Mouse (Mus musculus): Measurements from ENCODE around the gene Dab1.
A peak's percentile ranks its signal among the peaks of the same experiment; 100 is the strongest.

Gene Dab1

DNA sequence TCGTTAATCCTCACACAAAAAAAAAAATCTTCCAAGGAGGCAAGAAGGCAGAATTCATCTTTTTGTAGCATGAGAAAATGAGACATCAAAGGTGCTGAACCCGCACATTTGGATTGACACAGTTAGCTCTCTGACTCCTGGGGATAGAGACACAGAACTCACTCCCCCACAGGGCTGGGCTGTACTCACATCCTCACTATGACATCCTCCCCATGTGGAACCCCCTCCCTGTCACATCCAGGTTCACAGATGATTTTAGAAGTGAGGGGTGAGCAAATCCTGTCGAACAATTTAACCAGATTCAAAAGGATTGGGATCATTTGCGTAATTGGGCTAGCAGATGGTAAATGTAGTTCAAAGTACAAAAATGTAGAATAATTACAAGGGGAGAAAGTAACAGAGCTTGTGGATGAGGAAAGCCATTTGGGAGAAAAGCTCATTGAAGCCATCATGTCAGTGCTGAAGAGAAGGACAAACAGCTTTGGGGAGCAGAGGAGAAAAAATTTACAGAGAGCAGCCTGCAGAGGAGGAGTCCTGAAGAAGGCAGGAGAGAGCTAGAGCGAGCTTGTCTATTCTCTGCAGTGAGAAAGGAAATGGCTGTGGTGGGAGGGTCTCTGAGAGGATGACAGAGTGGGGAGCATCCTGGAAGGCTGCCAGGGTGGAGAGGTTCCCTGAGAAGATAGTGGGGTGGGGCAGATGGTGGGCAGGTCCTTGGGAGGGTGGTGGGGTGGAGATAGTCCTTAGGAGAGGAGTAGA is 890.2 kb downstream of the Dab1 start:
- DNase-seq (ENCODE audit: low read depth, low spot score) = no peak

DNA sequence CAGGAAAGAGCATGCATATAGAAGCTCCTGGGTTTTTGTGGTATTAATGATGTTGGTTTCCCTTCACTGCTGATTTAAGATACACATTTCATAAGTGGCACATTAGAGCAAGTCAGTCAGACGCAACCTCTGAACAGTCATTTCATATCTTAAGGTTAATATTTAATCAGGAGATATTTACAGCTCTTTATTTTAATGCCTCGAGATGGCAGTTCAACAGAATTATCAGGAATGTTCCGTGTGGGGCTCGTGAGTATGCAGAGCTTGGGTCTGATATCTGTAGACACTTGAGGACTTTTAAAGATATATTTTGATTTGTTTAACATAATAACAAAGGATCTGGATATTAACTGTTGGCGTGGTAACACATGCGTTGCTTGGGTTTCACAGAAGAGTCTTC is 892.7 kb downstream of the Dab1 start:
- DNase-seq (ENCODE audit: low read depth, low spot score) = no peak

DNA sequence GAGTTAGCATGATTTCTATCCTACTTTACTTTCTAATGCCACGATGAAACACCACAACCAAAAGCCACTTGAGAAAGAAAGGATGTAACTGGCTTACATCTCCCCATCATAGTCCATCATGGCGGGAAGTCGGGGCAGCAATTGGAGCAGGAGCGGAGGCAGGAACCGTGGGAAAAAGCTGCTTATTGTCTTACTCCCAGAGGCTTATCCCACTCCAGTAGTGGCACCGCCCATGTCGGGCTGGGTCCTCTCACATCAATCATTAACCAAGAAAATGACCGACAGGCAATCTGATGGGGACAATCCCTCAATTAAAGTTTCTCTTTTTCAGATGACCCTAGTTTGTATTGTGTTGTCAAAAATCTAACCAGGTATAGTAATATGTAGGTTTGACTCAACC is 893.4 kb downstream of the Dab1 start:
- DNase-seq (ENCODE audit: low read depth, low spot score) = no peak

DNA sequence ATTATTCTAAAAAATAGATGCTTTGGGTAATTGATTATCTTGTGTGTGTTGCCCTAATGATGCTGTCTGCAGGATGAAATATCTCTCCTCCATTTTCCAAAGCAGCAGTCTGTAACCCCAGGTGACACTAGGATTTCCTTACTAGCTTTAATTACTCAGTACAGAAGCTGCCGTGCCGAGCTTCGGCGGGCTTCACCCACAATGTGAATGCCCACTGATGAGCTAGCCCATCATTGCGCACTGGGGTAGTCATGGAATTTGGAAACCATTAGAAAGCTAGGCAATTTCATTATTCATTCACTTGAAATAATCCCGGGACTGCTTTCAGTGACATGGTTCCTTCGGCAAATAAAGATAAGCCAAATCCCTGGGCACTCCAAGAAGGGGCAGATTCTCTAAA is 894.5 kb downstream of the Dab1 start:
- DNase-seq (ENCODE audit: low read depth, low spot score) = no peak

DNA sequence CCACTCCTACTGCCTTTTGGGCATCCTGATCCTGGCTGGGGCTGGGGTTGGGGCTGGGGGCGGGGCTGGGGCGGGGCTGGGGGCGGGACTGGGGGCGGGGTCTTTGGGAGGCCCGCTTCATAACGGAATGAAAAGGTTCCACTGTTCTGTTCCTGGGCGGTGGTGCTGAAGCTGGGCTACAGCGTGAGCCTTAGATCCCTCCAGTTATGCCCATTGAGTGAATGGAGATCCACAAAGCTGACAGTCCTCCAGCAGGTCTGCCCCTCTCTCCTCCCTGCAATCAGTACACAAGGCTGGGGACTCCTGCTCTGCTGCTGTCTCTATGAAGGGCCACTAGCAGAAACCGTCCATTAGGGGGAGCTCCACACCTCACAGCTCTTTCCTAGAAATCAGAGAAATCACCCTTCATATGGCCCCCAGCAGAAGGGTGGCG is 895.4 kb downstream of the Dab1 start:
- DNase-seq (ENCODE audit: low read depth, low spot score) = peak; percentile 89

DNA sequence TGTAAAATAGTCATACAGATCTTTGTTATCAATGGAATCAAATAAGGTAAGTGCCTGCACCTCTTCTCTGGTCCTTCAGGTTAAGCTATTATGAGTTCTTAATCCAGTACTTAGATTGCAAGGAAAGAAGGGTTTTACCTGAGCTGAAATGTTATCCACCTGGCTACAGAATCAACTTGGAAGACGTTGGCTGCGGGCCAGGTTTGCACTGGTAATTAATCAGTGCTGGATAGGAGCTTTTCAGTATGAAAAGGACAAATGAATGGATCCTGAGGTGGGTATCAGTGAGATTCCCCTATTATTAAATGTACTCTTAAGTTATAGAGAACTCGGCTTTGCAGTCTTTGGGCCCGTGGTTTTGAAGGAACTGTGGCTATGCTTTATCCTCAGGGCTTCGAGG is 896.5 kb downstream of the Dab1 start:
- no peak for DNase-seq (ENCODE audit: low read depth, low spot score)

DNA sequence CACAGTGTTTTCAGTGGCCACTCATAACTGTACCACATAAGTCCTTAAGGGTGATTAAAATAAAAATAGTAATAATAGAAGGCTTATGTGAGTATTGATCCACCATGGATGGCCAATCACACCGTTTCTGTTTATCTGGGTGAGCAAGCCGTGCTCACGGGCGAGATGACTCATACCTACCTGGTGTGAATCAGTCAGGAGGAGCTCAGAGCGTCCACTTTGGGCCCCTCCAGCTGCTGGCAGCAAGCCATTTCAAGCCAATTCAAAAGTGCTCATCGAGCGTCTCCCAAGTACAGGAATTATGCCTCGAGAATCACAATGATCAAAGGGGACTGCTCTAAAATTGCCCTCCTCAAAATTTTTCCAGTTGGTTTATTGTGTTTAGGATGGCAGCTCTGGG is 903.2 kb downstream of the Dab1 start:
- no peak for DNase-seq (ENCODE audit: low read depth, low spot score)

DNA sequence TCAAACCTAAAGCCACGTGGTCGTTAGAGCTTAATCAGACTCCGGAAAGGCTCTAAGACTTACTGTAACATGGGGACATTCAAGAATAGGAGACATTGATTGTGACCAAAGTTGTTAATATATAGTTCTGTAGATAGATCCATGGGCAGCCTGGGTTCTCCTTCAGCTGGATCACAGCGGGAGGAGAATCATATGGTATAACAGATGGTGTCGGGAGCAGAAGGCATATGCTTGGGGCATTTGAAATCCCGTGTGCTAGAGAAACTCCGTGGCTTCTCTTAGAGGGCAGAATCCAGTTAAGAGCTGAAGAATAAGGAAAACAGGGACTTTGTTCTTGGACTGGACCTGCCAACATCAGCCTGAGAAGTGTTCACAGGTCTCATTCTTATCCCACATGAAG is 904.6 kb downstream of the Dab1 start:
- DNase-seq (ENCODE audit: low read depth, low spot score) = no peak

DNA sequence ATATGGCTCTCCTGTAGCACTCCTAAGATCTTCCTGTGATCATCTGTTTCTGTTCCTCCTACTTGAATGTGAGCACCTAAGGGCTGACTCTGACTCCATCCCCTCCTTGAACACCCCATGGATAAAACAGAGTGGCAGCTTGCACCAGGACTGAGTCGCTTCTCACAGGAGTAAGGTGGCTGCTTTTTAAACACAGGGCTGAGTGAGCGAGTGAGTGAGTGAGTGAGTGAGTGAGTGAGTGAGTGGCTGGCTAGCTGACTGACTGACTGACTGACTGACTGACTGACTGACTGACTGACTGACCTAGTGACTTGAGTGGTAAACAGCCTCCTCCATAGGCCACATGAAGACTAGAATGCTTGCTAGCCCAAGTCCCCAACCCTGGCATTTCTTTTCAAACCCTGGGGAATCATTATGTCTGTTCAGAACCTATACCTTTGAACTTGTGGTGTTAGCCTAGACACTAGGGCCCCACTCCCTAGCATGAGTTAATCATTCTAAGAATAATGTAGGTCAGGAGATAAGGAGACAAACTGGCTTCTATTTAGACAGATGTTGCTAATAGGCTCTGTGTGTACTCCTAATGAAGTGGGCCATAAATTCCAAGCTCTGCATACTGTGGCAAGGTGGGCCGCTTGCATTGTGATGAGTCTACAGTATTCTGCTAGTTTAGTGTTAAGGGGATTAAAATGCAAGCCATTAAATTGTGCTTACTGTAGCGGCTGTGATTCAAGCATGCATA is 910.9 kb downstream of the Dab1 start:
- DNase-seq (ENCODE audit: low read depth, low spot score) = no peak

DNA sequence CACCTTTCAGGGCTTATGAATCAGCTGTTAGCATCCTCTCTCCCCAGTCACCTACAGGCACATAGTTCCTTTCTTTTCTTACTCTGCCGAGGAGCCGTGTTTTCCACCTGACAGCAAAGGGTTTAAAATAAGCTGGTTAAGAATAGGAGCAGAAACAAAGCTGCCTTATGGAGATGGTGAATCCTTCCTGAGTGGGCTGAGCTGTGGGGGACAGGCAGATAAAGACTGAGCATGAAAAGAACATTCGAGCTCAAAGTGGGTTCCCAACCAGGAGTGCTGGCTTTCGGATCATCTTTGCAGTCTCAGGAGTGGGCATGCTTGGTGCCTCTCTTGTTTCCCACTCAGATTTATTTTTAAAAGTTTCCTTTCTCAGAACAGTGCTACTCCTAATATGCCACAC is 913.7 kb downstream of the Dab1 start:
- no peak for DNase-seq (ENCODE audit: low read depth, low spot score)

DNA sequence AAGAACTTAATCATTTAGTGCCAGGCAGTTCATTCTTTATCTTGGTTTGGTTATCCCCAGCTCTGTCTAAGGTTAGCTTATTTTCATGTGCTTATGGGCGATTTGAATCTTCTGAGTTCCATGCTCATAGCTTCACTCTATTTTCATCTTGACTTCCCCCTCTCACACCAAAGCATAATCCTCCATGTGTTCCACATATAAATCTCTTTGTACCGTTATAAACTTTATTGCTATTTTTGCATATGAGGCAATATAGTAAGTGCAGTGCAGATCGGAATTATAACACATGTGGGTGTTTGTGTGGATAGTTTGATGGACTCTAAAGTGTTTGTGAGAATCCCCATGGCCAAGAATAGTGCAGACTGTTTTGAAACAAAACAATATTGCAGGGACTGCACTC is 919.3 kb downstream of the Dab1 start:
- DNase-seq (ENCODE audit: low read depth, low spot score) = no peak

DNA sequence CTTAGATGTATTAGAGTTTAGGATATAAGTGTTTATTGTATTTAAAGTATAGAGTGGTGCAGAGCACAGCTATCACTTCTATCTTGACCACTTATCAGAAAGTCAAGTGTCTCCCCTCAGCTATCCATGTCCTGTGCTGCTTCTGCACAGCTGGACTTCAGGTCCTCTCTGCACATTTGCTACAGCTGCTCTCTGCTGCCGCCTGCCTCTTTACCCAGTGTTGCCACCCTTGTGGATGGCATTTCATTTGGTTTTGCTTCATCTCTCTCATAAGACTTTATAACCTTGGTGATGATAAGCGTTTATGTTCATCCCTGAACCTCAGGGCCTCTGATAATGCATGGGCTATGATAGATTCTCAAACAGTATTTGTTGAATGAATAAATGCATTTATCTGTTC is 919.9 kb downstream of the Dab1 start:
- no peak for DNase-seq (ENCODE audit: low read depth, low spot score)

DNA sequence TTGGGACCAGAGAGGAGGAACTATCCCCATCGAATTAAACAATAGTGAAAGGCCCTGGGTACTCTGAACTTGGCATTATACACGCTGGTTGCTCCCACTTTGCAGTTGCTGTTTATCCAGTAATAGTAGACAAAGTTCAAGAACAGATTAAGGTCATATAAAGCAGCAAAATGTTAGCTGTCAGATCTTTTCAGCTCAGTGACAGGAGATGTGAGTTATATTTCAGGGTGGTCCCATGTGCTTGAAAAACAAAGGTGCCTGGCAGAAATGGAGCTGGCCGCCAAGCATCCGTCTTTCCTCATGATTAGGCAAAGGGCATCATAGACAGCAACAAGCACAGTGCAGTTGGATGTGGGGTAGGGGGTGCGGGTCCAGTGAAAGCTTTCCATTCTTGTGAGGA is 927.9 kb downstream of the Dab1 start:
- no peak for DNase-seq (ENCODE audit: low read depth, low spot score)

DNA sequence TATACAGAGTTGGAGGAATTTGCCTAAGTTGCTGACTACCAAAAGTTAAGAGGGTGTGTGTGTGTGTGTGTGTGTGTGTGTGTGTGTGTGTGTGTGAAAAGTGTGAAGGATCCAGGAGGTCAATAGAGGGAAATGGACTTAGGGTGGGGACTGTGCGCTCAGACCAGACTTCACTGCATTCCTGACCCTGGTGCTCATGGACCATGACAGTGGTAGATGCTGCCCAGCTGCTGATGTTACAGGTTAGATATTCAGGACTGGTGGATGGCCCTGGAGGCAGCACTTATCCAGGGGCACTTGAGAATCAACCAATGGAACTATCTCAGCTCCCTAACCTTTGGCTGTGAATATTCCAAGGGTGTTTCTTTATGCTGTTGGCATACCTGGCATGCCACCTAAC is 929.1 kb downstream of the Dab1 start:
- DNase-seq (ENCODE audit: low read depth, low spot score) = no peak

DNA sequence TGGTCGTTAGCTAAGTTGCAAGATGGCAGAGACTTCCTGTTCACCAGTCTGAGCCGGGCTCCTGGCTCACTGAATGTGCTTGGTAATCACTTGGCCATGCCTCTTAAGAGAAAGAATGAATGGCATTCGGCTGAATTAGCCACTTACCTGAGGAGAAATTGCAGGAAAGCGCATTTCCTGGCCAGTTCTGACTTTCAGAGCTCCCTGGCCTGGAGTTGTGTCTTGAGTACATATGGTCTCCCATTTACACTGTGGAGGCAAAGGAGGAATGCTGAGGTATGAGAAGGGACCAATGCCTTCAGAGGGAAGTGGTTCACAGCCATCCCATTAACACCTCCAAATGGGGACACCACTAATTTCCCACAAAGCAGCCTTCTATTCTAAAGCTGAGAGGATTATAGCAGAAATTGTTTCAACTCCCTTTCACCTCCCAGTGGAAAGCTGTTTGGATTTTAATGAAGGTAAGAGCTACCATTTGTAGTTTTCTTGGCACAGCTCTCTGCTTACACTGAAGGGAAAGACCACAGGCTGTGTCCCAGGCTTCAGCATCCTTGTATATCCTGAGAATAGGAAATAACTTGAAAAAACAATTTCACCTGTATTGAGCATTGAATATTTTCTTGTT is 931.5 kb downstream of the Dab1 start:
- DNase-seq (ENCODE audit: low read depth, low spot score) = no peak

DNA sequence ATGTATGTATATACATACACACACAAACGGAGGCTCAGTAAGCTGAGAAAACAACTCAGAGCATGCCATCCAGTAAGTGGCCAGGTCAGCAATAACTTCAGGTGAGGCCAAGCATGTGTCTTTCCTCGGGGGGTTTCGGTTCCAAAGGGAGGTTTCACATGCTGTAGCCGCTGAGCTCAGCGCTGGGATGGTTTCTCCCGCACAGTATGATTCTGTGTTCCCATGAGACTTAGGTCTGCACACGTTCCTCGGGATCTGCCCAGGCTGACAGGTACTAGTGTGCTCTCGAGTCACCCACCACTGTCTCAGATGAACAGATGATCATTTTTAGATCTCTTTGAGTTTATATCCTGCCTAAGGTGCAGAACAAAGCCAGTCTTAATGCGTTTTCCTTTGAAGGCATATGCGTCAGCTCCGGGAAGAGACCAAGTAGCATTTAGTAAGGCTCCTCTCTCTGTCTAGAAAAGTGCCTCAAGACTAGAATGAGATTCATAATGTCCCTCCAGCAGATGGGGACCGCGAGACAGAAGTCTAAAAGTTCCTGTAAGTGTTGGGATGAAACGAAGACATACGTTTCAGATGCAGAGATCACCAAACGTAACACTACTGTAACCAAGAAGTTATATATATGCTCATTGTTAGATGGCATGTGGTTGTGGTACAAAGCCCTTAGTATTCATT is 932.4 kb downstream of the Dab1 start:
- DNase-seq (ENCODE audit: low read depth, low spot score) = no peak

DNA sequence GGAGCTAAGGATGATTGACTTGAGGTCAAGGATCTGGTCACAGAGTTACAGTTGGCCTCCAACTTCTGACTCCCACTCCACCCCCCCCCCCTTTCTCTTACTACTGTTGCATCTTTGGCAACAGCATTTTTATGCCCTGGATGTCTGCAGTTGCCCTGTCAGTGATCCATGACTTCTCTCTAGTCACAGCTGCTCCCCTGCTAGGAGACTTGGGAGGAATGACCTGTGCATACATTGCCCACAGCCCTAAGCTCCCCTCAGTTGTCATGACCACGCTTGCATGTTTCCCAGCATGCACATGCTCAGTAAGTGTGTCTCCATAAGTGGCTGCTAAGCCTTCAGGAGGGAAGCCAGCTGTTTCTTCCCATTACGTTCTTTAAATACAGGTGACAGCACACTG is 936.2 kb downstream of the Dab1 start:
- DNase-seq (ENCODE audit: low read depth, low spot score) = no peak

DNA sequence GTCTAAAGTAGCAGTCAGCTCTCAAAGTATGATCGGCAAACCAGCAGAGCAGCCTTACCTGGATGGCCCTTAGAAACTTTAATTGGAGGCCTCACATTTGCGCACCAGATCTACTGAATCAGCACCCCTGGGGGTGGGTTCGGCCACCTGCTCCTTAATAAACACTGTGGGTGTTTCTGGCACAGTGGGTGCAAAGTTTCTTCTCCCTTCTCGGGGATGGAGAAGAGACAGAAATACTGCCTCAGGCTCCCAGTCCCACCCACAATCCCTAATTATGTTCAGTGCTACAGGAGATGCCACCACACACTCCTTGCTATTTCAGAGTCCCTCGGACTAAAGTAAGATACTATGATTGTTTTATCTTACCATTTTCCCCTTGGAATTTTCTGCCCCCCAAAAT is 944.4 kb downstream of the Dab1 start:
- DNase-seq (ENCODE audit: low read depth, low spot score) = no peak

DNA sequence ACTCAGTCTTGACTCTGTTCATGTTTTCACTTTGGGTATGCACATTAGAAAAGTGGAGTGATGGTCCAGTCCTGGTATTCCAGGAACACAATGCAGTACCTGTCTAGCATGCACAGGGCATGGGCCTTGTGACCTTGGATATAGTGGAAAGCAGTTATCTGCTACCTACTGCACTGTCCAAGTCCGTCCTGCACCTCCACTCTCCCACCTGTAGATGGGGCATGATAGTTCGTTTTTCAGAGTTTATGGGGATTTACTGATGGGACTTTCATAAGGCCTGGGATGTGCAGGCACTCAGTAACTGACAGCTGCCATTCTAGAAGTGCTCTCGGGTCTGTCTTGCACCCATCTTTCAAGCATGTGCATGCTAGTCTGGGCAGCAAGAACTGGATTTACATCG is 951.4 kb downstream of the Dab1 start:
- peak; percentile 11 for DNase-seq (ENCODE audit: low read depth, low spot score)

DNA sequence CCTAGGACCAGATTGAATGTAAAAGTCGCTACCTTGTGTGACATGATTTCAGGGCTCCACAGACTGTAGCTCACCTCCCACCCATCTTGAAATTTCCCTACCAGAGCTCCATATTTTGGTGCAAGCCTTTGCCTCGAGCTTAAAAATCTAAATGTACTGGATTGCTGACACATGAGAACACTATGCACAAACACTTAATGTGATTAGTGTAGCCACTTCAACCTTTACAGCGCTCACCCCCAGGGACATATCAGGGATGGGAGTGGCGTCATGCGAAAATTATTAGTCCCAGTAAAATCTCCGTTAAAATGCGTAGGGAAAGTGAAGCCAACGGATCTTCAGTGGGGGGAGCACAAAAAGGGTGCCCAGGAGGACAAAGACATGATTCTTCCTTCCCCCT is 953.3 kb downstream of the Dab1 start:
- no peak for DNase-seq (ENCODE audit: low read depth, low spot score)

DNA sequence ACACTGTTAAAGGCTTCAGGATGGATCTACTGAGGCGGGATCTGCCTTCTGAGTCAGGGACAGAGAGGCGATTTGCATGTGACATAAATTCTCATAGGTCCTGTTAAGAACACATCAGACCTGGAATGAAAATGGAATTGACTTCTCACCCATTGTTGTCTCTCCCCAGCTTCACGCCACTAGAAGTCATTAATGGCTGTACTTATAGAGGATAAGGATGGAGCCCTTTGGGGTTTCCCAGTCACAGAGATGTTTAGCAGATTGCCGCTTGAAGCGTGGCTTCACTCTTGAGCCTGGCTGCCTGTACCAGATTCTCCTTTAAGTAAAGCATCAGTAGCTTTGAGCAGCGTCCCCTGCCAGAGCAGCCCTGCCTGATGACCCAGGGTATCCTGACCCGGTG is 954.3 kb downstream of the Dab1 start:
- DNase-seq (ENCODE audit: low read depth, low spot score) = no peak

DNA sequence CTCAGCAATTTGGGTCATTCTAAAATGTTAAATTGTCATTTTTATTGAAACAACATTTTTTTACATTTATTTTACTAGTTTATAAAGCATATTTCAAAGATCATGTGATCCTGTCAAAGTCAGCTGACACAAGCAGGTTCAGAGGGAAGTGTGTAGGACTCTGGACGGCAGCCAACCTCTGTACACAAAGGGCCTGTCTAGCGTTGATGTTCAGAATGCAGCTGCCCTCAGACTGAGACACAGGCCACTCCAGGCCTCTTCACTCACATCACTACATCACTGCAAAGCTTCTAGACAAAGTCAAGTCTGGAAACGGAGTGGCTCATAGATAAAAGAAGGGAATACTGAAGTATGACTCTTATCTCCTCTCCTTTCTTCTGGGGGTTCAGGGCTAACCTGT is 959.2 kb downstream of the Dab1 start:
- DNase-seq (ENCODE audit: low read depth, low spot score) = no peak
